ENCODE assay signal across 8 mouse cellular contexts in the genomic region with DNA sequence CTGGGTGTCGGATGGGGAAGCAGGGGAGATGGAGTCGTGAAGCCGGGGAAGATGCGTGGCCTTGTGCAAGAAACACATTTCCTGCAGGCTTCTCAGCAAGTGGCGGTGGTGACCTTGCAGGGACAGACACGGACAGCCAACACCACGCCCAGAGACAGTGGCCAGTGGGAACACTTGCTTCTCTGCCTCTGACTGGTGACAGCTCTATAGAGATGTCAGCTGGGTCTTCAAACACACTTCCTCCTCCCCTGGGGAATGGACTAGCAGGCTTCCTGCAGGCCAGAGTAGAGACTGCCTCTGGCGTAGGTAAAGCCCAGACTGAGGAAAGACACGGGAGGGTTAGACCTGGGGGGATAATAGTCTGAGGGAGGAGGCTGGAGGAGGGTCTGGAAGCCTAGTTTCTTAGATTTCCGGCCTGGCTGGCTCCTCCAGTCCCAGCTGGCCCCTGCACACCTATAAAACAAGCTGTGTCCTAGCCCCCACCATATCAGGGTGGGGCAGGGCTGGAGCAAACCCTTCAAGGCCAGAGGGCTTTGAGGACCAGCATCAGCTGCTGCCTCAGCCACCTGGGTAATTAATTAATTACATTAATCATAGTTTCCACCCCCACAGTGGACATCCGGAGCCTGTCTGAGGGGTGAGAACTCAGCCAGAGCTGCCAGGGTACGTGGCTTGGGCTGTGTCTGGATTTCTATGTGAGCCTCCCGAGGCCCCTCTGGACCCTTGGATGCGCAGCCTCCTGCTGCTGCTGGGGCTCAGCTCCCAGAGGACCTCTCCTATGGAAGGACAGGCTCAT. TPM values are rescaled to one million over a fixed set of nuclear protein-coding genes. Genes with fewer than 3 reads are reported as not detected.
DNase-seq lines count a peak whose midpoint lies in the region; ATAC-seq and TF ChIP-seq lines count a peak whose summit lies in the region.

No protein-coding gene starts in this region.

- H3K27me3 ChIP-seq in embryonic facial prominence, embryonic 13.5 days: no peaks in the 10 kb centered on the region
- H3K27me3 ChIP-seq in hindbrain, postnatal 0 days (ENCODE audit: insufficient read depth, low read length): no peaks in the 10 kb centered on the region
- no peaks in the 10 kb centered on the region for H3K27me3 ChIP-seq in liver, postnatal 0 days (ENCODE audit: insufficient read depth, low read length)

- no peak overlapping the region for H3K9ac ChIP-seq in embryonic facial prominence, embryonic 13.5 days
- no peak overlapping the region for H3K9ac ChIP-seq in hindbrain, postnatal 0 days (replicated peaks; ENCODE audit: low read length)
- H3K9ac ChIP-seq in liver, postnatal 0 days (replicated peaks): 0 out of 2 replicates have a peak overlapping the region, but pooled peaks have one; percentile 16

- H3K4me1 ChIP-seq in embryonic facial prominence, embryonic 13.5 days: peaks cover 44% of the 10 kb centered on the region
- H3K4me1 ChIP-seq in hindbrain, postnatal 0 days (ENCODE audit: insufficient read depth, low read length): peaks cover 20% of the 10 kb centered on the region
- peaks cover 45% of the 10 kb centered on the region for H3K4me1 ChIP-seq in liver, postnatal 0 days (ENCODE audit: insufficient read depth)

- H3K36me3 ChIP-seq in embryonic facial prominence, embryonic 13.5 days: peaks cover 46% of the 10 kb centered on the region
- no peaks in the 10 kb centered on the region for H3K36me3 ChIP-seq in hindbrain, postnatal 0 days (ENCODE audit: insufficient read depth, low read length)
- H3K36me3 ChIP-seq in liver, postnatal 0 days (replicated peaks; ENCODE audit: insufficient read depth, low read length): peaks cover 3% of the 10 kb centered on the region

- no peak for TF ChIP-seq EP300 in liver, postnatal 0 days (IDR thresholded peaks at IDR 0.05; ENCODE audit: low read depth)

- no peaks in the 10 kb centered on the region for H3K9me3 ChIP-seq in embryonic facial prominence, embryonic 13.5 days
- no peaks in the 10 kb centered on the region for H3K9me3 ChIP-seq in hindbrain, postnatal 0 days (ENCODE audit: low read length)
- H3K9me3 ChIP-seq in liver, postnatal 0 days (ENCODE audit: low read length): no peaks in the 10 kb centered on the region

- H3K4me3 ChIP-seq in embryonic facial prominence, embryonic 13.5 days: no peak overlapping the region
- no peak overlapping the region for H3K4me3 ChIP-seq in hindbrain, postnatal 0 days (ENCODE audit: low read length)
- H3K4me3 ChIP-seq in liver, postnatal 0 days (ENCODE audit: low read depth, low read length): no peak overlapping the region

- H3K4me2 ChIP-seq in embryonic facial prominence, embryonic 13.5 days: no peak overlapping the region
- no peak overlapping the region for H3K4me2 ChIP-seq in hindbrain, postnatal 0 days (ENCODE audit: low read depth, low read length)
- no peak overlapping the region for H3K4me2 ChIP-seq in liver, postnatal 0 days (ENCODE audit: low read depth, low read length)

- DNase-seq in R1 (ENCODE audit: low read depth, low spot score): peak; percentile 37
- DNase-seq in hindbrain, postnatal 0 days (ENCODE audit: low spot score): no peak
- peak; percentile 40 for DNase-seq in liver, postnatal 0 days
- DNase-seq in cerebellum, postnatal 10 days: no peak
- no peak for DNase-seq in thymus, postnatal 14 days
- DNase-seq in urinary bladder, postnatal 4 days (ENCODE audit: low spot score in 2 of 2): no peak
- no peak for DNase-seq in right cerebral cortex, postnatal 36 days (ENCODE audit: low spot score in 2 of 2)

- ATAC-seq in embryonic facial prominence, embryonic 13.5 days (ENCODE audit: insufficient number of reproducible peaks, insufficient read depth, low FRiP score, low TSS enrichment, low read depth): no peak
- no peak for ATAC-seq in hindbrain, postnatal 0 days
- ATAC-seq in liver, postnatal 0 days: no peak

- H3K27ac ChIP-seq in embryonic facial prominence, embryonic 13.5 days: peak overlapping the region; percentile 16; the same call in 1 of the 2 replicates
- H3K27ac ChIP-seq in hindbrain, postnatal 0 days: peak overlapping the region; percentile 1; the same call in 1 of the 2 replicates
- H3K27ac ChIP-seq in liver, postnatal 0 days (ENCODE audit: low read depth): no peak overlapping the region; the same call in 1 of the 2 replicates

- no peak for TF ChIP-seq CTCF in hindbrain, postnatal 0 days (IDR thresholded peaks at IDR 0.05; ENCODE audit: low read depth)
- no peak for TF ChIP-seq CTCF in liver, postnatal 0 days (IDR thresholded peaks at IDR 0.05; ENCODE audit: low read depth)

- WGBS in embryonic facial prominence, embryonic 13.5 days: 67% methylated on average over 14 of the region's 14 CpGs
- WGBS in hindbrain, postnatal 0 days: 62% methylated on average over 14 of the region's 14 CpGs
- 50% methylated on average over 14 of the region's 14 CpGs for WGBS in liver, postnatal 0 days (ENCODE audit: insufficient replicate concordance)

RNA-seq across cellular contexts. Expression of a gene that starts 5.5 kb away (rescaled TPM):
- 82.9 and 87.0 TPM in 2 replicates for polyA plus RNA-seq in embryonic facial prominence, embryonic 13.5 days (2015; fragmentation: Nextera tagmentation; extraction: Ambion mirVana)
- total RNA-seq in hindbrain, postnatal 0 days (2014; rRNA removed): 68.9 and 76.5 TPM in 2 replicates
- 55.6 and 57.5 TPM in 2 replicates for polyA plus RNA-seq in hindbrain, postnatal 0 days (2015; fragmentation: Nextera tagmentation; extraction: Ambion mirVana)
- polyA plus RNA-seq in liver, postnatal 0 days (2015; fragmentation: Nextera tagmentation; extraction: Ambion mirVana): 51.0 and 51.3 TPM in 2 replicates

RNA-seq across cellular contexts. Expression of a gene that starts 26.0 kb away (rescaled TPM):
- 98.1 and 116 TPM in 2 replicates for polyA plus RNA-seq in embryonic facial prominence, embryonic 13.5 days (2015; fragmentation: Nextera tagmentation; extraction: Ambion mirVana)
- total RNA-seq in hindbrain, postnatal 0 days (2014; rRNA removed): 43.2 and 50.7 TPM in 2 replicates
- polyA plus RNA-seq in hindbrain, postnatal 0 days (2015; fragmentation: Nextera tagmentation; extraction: Ambion mirVana): 29.0 and 30.7 TPM in 2 replicates
- polyA plus RNA-seq in liver, postnatal 0 days (2015; fragmentation: Nextera tagmentation; extraction: Ambion mirVana): 8.8 and 9.3 TPM in 2 replicates

RNA-seq across cellular contexts. Expression of a gene that starts 29.6 kb away (rescaled TPM):
- polyA plus RNA-seq in embryonic facial prominence, embryonic 13.5 days (2015; fragmentation: Nextera tagmentation; extraction: Ambion mirVana): 112 and 139 TPM in 2 replicates
- total RNA-seq in hindbrain, postnatal 0 days (2014; rRNA removed): 147 and 151 TPM in 2 replicates
- polyA plus RNA-seq in hindbrain, postnatal 0 days (2015; fragmentation: Nextera tagmentation; extraction: Ambion mirVana): 172 and 173 TPM in 2 replicates
- polyA plus RNA-seq in liver, postnatal 0 days (2015; fragmentation: Nextera tagmentation; extraction: Ambion mirVana): 81.5 and 83.6 TPM in 2 replicates

RNA-seq across cellular contexts. Expression of a gene that starts 45.8 kb away (rescaled TPM):
- 200 and 263 TPM in 2 replicates for polyA plus RNA-seq in embryonic facial prominence, embryonic 13.5 days (2015; fragmentation: Nextera tagmentation; extraction: Ambion mirVana)
- total RNA-seq in hindbrain, postnatal 0 days (2014; rRNA removed): 2,123 and 2,525 TPM in 2 replicates
- polyA plus RNA-seq in hindbrain, postnatal 0 days (2015; fragmentation: Nextera tagmentation; extraction: Ambion mirVana): 3,307 and 3,685 TPM in 2 replicates
- polyA plus RNA-seq in liver, postnatal 0 days (2015; fragmentation: Nextera tagmentation; extraction: Ambion mirVana): 20,006 and 20,209 TPM in 2 replicates

RNA-seq across cellular contexts. Expression of a gene that starts 51.8 kb away (rescaled TPM):
- polyA plus RNA-seq in embryonic facial prominence, embryonic 13.5 days (2015; fragmentation: Nextera tagmentation; extraction: Ambion mirVana): 8.1 and 10.4 TPM in 2 replicates
- total RNA-seq in hindbrain, postnatal 0 days (2014; rRNA removed): not detected in 2 replicates
- 0.46 and 0.55 TPM in 2 replicates for polyA plus RNA-seq in hindbrain, postnatal 0 days (2015; fragmentation: Nextera tagmentation; extraction: Ambion mirVana)
- 9.6 and 10.8 TPM in 2 replicates for polyA plus RNA-seq in liver, postnatal 0 days (2015; fragmentation: Nextera tagmentation; extraction: Ambion mirVana)

Comparison
In these comparisons a context has a peak if more than half of its experiments do, and no peak if none do; other contexts are left out.
1. DNase-seq: peak in R1 (single experiment) and liver, postnatal 0 days (single experiment); none in hindbrain, postnatal 0 days (single experiment), cerebellum, postnatal 10 days (0 of 2), thymus, postnatal 14 days (single experiment), urinary bladder, postnatal 4 days (0 of 2) and right cerebral cortex, postnatal 36 days (0 of 2).